Mouse (Mus musculus) lung, postnatal 4 days (tissue): Measurements from ENCODE around the gene Rasl10a.

Source experiments
- DNase-seq, 2 experiments: peaks; one replicate each; pipeline ENCODE4 v3.0.0; 2021

Gene Rasl10a

DNA sequence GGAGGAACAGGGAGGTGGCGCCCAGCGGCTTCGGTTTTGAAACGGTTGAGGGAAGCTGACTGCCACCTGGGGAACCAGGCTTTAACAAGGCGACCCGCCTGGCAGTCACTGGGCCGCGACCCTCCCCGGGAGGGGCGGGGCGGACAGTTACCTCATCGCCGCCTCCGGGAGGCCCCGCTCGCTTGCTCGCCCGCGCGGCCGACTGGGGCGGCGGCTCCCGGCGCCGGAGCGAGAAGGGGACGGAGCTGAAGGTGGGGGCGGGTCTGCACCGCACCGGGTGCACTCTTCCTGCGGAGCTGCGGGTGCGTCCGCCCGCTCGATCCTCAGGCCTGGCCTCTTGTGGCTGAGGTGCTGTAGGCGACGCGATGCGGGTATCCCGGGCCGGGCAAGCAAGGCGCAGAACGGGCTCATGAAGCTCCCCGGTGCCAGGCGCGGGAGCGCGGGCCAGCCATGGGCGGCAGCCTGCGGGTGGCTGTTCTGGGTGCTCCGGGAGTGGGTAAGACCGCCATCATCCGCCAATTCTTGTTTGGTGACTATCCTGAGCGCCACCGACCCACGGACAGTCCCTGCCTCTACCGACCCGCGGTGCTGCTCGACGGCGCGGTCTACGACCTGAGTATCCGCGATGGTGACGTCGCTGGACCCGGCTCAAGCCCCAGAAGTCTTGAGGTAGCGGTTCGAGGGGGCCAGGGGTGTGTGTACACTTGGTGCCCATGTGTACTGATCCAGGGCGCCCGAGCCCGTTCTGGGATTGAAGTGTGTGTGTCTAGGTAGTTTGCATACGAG, at the start of gene Rasl10a:
Gene Rasl10a (plus strand): TSS at position 273 of the 786 bp plus-strand sequence.
- DNase-seq = peak; percentile 49 to 62

DNA sequence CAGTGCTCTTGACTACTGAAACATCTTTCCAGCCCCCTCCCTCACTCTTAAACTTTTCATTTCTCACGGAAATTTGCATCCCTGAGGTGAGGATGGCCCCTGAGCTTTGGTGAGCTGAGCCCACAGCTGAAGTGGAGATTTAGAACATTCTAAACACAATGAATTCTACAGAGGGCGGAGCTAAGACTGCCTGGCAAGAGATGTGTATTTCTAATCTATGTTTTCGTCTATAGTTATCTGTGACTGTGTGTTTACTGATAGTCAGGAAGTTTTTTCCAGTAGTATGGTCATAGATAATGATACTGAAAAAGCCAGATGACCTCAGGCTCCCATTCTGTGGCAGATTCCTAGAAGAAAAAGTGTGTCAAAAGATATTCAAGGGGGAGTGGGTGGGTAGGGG, 49.1 kb upstream of the Rasl10a start:
- DNase-seq = no peak

DNA sequence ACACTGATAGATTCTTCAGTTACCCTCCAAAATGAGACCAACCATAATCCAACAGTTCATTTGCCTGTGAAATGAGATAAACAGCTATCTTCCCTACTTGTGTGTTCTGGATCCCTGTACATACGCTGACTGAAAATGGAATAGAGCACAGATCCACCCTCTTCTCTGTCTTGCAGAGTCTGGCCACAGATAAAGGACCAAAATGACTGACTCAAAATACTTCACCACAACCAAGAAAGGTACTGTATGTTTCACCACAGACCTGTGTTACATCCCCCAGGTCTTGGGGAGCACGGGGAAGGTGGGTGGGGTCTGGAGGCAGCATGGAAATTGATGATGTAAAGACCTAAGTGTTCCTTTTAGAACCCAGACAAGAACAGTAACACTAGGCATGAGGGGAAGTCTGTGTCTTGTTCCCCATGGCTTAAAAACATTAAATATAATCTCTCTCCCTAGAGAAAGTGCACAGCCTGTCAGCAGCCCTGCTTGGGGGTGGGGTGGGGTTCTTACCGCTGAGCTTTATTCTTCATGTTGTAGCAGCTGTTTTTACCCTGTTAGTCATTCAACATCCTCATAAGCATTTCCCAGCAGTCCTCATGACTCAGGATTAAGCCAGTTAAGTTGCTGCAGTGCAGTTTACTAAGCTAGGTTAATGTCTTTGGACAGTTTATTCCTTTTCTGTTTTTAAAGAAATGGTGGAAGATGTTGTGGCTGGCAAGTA, 48.4 kb upstream of the Rasl10a start:
- DNase-seq = no peak

DNA sequence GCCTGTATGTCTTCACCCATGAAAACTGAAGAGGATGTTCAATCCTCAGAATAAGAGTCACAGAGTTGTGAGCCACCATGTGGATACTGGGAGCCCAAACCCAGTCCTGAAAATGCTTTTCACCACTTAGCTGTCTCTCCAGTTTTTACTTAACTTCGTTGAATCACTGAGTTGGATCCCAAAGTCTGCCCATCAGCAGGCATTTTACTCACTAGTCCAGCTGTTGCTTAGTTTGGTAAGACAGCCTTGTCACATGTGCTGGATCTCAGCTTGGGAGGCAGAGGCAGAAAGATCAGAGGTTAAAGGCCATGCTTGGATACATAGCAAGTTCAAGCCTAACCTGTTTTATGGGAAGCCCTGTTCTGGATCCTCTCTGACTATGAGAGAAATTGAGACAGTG, 47.7 kb upstream of the Rasl10a start:
- DNase-seq = no peak

DNA sequence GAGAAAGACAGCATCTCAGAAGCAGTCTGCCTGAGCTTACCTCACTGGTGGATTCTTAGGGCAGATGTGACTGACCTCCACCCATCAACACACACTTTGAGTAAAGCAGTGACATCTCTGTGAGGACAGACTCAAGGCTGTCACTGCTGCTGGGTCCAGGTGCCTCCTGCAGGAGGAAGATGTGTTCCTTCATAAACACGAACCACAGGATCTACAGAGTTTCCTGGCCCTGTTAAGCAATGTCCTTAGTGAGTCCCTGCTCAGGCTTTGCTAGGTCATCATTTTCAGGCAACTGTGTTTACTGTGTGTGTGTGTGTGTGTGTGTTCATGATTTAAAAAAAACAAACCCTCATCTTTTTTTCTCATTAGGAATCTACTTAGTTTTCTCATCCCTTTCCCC, 46.4 kb upstream of the Rasl10a start:
- no peak for DNase-seq

DNA sequence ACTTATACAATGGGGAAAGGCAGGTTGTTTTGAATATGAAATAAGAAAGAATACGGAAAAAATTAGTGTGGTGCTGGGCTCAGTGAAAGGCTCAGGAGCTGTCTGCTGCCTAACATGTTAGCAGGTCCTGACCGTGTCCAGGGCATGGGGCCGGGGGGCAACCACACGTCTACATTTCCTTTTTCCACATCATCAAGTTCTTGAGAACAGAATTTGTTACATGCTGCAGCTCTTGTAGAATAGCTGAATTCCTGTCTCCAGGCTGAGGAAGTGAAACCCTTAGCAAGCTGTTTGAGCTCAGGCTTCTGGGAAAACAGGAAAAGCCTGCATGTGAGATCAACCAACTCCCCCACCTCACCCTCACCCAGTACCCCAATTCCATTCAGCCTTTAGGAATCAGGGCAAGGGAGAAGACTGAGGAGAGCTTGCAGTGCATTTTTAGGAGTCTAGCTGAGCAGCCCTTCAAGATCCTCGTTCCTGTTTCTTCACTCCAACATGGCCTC, 45.7 kb upstream of the Rasl10a start:
- no peak for DNase-seq

DNA sequence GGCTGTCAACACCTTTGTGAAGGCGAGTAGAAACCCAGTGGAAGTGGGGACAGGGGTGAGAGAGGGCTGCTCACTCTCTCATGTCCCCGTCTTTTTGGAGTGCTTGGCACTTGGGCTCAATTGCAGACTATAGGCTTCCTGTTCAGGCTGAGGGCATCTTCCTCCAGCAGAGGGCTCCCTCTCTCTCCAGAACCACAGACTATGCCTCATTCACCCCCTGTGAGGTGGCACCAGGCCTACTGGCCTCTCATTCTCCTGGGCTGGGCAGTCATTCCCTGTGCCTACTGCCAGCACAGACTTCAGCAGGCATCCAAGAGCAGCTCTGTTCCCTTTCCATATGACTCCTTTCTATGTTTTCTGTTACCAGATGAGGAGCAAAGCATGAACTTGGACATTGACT, 42.2 kb upstream of the Rasl10a start:
- DNase-seq = peak; percentile 60 to 68

DNA sequence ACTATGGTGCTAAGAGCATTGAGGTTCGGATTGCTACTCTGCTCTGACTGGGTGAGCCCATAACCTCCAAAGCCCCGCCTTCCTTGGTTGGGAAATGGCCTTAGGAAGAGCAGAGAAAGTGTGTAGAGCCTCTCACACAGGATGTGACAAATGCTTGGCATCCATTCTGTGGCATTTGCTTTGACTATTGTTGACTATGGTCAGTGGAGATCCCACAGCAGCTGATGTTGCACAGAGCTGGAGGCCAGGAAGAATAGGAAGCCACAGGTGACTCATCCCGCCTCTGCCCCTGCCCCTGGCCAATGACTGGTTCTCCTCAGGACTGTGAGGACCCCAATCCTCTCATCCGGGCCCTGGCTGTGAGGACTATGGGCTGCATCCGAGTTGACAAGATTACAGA, 41.6 kb upstream of the Rasl10a start:
- no peak for DNase-seq

DNA sequence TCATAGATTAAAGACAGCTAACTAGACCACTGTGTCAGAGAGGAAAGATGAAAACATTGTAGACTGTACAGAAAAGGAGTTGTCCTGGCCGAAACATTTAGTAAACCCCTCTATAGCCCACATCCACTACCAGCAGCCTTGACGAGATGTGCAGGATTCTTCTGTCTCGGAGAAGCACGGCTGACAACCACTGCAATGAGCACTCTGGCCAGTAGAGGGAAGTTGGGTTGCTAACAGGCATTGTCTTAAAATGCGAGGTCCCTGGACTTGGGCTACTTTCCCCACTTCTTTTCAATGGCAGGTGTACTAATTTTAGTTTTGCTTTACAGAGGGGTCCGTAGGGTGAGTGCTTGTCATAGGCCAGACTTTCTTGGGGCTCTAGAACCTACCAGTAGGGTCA, 40.4 kb upstream of the Rasl10a start:
- DNase-seq = peak in 1 of 2 experiments; percentile 22

DNA sequence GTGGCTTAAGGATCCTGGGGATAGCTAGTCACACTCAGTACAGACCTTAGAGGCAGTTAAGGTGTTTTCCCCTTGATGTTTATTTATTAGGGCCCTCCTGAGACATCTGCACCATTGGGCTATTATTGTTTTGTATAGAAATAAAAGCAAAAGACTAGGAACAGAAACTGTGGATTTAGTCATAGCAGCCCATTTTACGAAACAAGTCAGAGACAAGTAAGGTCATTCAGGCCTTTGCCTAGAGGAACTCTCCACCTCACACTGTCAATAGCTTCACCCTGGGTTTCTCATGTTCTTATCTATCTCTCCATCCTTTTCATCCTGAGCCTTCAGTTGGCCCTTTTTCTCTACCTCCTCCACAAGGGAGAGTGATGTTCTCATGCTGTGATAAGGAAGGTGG, 32.8 kb upstream of the Rasl10a start:
- no peak for DNase-seq

DNA sequence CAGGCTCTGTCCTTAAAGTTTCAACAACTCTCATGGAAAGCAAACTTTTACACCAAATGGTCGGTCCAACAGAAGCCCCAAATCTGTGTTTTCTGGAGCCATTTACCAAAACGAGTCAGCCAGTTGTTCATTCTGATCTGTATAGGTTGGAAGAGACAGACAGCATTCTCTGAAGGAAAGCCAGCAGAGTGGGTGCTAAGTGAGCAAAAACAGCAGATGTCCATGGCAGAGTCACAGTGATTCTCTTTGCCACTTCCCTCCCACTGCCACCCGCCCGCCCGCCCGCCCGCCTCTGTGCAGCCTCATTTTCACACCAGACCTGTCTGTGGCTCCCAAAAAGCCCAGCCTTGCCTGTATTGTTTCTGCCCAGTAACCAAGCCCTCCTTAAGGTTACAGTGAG, 29.7 kb upstream of the Rasl10a start:
- DNase-seq = no peak

DNA sequence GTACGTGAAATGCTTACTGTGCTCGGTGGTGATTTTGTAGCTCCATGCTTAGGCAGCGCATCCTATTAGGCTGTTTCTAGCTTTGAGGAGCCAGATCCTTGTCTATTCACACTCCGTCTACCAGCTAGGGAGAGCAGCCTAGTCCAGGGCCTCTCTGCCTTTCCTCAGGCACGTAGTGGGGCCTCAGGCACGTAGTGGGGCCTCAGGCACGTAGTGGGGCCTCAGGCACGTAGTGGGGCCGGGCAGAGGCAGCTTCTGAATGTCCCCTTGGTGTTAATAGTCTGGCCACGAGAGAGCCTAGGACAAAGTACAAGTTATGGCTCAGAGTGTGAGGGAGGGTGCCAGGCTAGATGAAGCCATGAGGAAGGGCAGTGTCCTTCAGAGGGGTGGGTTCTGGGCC, 25.2 kb upstream of the Rasl10a start:
- DNase-seq = no peak

DNA sequence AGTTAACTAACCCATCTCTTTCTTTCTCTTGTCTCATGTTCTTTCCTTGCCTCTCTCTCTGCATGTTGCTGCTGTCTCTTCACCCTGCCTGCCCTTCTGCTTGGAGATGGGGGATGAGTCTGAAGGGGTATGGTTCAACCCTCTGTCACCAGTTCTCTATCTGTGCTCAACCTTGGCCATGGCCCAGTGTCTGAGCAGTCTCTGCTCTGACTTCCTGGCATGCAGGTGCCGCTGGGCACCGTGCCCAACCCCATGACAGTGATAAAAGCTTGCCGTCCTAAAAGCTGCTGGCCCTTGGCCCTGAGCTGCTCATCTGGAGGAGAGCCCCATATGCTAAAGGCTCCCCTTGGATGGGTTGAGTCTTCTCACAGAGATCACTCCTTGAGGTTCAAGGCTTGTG, 24.8 kb upstream of the Rasl10a start:
- DNase-seq = no peak

DNA sequence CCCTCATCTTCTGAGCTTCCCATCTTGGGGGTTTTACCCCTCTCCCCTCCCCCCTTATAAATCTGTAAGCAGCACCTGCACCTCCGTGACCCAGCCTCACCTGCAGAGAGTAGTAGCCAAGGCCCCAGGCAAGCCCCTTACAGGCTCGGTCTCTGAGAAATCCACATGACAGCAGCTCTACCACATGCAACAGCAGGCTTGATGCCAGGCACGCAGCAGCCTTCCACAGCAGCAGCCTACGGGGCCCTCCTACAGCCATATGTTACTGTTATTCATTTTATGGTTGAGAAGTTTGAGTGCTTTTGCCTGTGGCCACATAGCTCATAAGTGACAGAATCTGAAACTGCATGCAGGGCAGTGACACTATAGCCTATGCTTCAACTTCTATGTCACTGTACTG, 22.5 kb upstream of the Rasl10a start:
- no peak for DNase-seq

DNA sequence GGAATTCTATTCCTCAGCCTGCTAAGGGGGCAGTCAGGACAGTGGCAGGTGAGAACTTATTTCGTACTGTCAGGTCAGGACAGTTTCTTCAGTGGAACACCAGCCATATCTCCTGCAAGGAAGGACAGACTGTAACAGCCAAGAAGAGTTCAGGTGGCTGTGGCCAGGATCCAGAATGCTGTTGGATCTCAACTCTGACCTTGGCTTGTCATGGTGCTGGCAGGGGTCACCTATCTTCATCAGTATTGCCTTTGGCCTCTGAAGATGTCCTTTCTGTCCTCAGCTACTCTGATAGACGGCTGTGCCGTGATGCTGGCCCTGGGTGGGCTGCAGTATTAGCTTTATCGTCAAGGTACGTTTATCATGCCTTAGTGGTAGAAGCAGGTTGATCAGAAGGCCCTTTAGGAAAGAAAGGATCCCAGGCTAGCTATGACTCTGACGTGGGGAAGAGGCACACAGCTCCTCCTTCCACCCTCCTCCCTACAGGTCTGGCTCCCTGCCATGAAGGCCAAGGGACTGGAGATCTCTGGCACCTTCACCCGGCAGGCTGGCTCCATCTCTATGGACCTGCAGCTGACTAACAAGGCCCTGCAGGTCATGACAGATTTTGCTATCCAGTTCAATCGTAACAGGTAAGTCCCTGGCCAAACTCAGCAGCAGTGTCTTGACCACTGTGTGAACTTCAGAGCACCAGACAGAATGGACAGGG, 20.6 kb upstream of the Rasl10a start:
- DNase-seq = no peak

DNA sequence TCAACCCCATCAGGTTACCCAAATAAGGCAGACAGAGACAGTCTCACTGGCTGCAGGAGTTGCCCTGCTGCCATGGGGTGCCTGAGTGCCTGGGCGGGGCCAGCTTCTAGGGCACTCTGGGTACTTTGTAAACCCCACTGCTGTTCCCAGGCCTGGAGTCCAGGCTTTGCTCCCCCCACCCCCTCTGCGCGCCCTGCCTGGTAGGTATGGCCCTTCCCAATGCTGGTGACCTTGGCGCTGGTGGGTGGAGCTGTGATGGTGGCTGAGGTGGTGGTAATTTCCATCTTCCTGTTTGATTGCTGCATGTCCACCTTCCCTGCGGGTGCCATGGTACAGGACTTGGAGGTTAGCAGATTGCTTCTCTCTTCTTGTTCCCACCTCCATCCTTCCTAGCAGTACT, 17.3 kb upstream of the Rasl10a start:
- DNase-seq = no peak

DNA sequence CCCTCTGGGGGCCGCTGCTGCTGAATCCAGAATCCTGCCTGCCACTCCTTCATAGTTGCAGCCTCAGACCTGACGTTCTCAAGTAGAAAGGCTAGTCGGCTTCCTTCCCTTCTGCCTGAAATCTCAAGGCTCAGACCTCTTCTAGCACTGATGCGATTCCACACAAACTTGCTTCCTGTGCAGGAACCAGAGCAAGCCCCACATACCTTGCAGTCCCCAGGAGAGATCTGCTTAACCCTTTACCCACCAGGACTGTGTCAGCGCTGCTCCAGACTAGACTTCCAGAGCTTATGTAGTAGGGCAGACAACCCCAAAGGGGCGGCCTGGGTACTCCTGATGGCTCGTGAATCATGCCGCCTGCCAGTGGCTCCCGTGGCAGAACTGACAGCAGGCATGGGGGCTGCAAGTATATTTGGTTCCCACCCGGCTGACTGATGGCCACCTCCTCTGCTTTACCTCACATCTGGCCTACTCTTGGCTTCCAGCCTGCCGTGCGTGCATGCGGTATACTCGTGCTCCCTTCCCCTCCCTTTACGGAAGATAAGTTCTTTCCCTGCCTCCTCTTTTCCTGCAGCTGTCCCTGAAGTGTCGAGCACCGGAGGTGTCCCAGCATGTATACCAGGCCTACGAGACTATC, 16.7 kb upstream of the Rasl10a start:
- no peak for DNase-seq

DNA sequence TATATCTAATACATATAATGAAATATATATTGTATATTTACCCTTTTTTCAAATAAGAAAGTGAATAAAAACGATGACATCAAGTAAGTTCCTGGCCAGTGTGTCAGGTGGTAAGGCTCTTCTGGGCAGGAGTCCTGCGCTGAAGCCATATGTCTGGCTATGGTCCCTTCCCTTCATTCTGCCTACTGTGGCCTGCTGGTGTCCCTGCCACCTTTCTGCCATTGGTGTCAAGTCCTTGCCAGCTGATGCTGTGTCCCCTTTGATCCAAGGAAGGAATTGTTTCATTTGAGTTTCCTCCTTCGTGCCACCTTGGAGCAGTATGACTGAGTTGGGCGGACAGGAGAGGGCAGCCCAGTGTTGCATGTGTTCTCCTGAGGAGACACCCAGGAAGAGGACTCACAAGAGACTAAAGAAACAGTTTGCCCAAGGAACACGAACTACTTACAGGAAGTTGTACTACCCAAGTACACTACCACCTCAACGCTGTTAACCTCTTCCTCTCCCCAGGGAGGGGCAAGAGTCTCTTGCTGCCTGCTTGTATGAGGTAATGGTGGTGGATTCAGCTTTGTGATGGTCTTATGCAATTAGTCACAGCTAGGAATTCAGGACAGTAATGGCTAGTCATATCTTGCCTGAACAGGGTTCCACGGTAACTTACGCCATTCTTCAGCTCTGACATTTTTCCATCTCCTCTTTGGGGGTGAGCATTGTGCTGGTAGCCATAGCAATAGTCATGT, 15.1 kb upstream of the Rasl10a start:
- no peak for DNase-seq

DNA sequence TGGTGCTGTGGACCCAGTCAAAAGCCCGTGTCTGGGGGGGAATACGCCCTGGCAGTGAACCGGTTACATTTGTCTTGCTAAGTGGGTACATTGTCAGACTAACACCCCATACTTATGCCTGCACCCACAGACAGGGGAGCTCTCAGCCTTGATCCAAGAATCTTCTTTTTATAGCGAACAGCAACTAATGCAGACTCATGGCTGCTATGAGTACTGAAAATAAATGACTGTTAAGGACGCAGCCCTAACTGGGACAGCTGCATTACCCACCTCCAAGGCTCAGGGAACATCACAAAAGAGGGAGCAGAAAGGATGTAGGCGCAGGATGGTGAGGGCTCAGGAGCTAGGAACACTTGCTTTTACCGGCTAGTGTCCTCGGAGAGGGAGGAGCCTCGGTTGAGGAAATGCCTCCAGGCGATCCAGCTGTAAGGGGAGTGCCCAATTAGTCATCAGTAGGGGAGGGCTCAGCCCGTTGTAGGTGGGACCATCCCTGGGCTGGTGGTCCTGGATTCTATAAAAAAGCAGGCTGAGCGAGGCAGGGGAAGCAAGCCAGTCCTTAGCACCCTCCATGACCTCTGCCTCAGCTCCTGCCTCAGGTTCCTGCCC, 11.5 kb upstream of the Rasl10a start:
- DNase-seq = no peak

DNA sequence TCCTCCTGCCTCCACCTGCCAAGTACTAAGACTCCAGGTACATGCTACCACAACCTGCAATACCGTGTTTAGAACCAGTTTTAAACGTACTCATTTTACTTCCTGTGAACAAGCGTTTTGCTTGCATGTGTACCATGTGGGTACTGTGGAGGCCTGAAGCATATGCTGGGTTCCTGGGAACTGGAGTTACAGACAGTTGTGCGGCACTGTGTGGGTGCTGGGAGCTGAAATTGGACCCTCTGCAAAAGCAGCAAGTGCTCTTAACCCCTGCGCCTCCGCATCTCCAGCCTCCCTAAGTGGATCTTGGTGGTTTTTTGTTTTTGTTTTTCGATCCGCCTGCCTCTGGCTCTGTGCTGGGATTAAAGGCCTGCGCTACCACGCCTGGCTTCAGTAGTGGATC, 6.3 kb upstream of the Rasl10a start:
- DNase-seq = no peak

DNA sequence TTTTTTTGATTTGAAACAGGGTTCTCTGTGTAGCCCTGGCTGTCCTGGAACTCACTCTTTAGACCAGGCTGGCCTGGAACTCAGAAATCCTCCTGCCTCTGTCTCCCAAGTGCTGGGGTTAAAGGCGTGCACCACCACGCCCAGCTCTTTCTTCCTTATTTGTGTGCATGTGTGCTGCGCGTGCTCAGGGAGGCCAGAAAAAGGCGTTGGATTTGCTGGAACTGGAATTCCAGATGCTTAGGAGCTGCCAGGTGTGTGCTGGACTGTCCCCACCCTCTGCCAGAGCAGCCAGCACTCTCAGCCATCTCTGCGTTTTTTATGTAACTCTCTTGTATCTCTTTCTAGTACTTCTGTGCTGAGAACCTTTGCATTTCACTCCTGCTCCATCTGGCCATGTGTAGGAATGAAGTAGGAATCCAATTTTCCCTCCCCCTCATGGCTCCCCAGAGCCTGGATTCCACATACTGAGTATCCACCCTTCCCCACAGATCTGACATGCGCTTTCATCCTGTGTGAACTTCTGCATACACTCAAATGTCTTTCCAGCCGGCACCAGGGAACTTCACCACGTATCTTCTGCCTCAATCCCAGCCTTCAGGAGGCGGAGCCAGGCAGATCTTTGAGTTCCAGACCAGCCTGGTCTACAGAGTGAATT, 5.6 kb upstream of the Rasl10a start:
- no peak for DNase-seq

DNA sequence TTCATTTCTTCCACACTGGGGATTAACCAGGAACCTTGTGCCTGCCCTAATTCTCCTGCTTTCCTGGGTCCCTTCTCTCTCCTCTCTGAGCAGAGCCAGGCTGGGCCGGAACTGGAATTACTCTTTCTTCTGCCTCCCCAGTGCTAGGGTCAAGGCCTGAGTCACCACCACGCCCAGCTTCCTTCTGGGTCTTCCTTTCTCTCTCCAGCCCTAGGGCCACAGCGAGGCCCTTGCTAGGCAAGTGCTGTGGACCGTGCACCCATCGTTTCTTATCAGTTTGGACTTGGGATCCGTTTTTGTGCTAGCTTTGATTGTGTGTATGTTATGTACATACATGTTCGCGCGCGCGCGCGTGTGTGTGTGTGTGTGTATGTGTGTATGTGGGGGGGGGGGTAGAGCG, 3.8 kb upstream of the Rasl10a start:
- no peak for DNase-seq
